Mouse (Mus musculus) small intestine, adult 2 months (tissue): ENCODE results near the gene Nptn.

Experiments
- CTCF ChIP-seq: fragments of 200-500 bp; IDR thresholded peaks from 2 replicates; pipeline ENCODE4 v1.5.1; 2012; ENCODE audit warnings: low read depth, mild to moderate bottlenecking, control low read depth, inconsistent platforms, low read length, moderate library complexity, mixed read lengths; ENCODE audit not compliant: insufficient replicate concordance, insufficient read length; ENCODE audit errors: extremely low read depth
- POLR2A ChIP-seq: fragments of 200-500 bp; IDR thresholded peaks from 2 replicates; pipeline ENCODE4 v1.6.1; 2012; ENCODE audit warnings: low read depth, mild to moderate bottlenecking, control low read depth, inconsistent platforms, low read length, moderate library complexity

- TF ChIP-seq CTCF (no peak), POLR2A (no peak)
Observed at GRCm38 (mm10) chr9:58682106-58682505, 100.1 kb downstream of the Nptn start.
